Mouse (Mus musculus): ENCODE data around the gene Stat4. TPM values are rescaled to one million over a fixed set of nuclear protein-coding genes. Genes with fewer than 3 reads are reported as not detected.
A peak's percentile ranks its signal among the peaks of the same experiment; 100 is the strongest.
"Not testable (repeated sequence)": the region's sequence is repeated elsewhere in the genome, so short reads cannot be mapped to it uniquely, and the experiment has no call there.

Stat4 gene
- polyA plus RNA-seq, 1 experiment from 2014 or later, result 0.60 TPM

DNA sequence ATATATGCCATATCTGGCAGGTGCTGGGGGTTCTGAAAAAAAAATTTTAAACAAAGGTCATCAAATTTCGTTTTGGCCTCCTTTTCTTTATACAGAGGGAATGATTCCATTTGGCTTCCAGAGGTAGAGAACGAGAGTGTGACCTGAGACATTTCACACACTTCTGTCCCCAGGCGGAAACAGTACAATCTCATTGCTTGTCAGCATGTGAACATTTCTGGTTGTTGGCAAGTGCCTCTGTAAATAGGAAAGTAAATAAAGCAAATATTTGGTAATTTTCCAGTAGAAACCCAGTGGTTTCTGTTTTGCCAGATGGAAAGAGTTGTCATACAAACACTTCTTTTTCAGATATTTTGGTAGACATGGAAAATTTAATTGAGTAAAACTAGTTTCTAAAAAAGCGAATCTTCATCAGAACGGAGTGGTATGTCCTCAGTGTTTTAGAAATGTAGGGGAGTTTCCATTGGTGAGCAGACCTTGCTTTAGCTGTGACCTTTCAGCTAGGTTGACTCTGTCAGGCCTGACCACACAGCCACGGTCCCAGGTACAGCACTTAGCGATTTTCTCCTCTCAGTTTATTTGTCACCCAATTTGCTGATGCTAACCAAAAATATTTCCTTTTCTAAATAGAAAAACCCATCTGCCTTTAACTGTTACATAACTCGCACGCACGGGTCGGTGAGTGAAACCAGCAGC is 53.6 kb downstream of the Stat4 start:
- Histone ChIP-seq H3K9ac (ENCODE audit: low read depth, low read length) (no peak overlapping the region), H3K4me2 (ENCODE audit: low read length) (no peak overlapping the region), H3K4me1 (ENCODE audit: control insufficient read depth, insufficient read depth, low read length) (no peaks in the 10 kb centered on the region; the same call in 1 of the 2 replicates), H3K27ac (ENCODE audit: low read length) (no peak overlapping the region), H3K27me3 (ENCODE audit: control insufficient read depth, insufficient read depth, low read depth, low read length) (no peaks in the 10 kb centered on the region), H3K36me3 (ENCODE audit: control insufficient read depth, insufficient read depth, low read length) (no peaks in the 10 kb centered on the region), H3K9me3 (replicated peaks; ENCODE audit: control insufficient read depth, low read length, poor library complexity, severe bottlenecking) (no peaks in the 10 kb centered on the region), H3K4me3 (ENCODE audit: low read depth, low read length) (no peak overlapping the region)
- ATAC-seq, result no peak
- WGBS, result 87% methylated on average over 11 of the region's 11 CpGs

DNA sequence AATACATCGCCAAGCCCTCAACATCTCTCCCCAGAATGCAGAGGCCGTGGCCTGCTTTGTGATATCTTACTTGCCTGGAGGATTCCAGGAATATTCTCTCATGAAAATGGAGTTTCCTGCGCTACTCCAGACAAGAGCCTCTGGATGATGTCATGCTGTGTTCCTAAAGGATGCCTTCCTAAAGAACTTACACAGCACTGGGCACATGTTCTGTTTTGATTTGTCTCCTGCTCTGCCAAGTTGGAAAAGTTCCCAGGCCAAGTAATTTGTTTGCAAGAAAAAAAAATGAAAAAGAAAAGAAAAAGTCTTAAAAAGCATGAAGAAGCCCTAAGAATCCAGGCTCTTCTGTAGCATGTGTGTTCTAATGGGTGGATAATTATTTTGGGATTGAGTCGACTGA is 56.2 kb downstream of the Stat4 start:
- no peaks in the 10 kb centered on the region for H3K36me3 ChIP-seq (ENCODE audit: control insufficient read depth, insufficient read depth, low read length)
- 49% methylated on average over 4 of the region's 4 CpGs for WGBS
- no peaks in the 10 kb centered on the region for H3K9me3 ChIP-seq (replicated peaks; ENCODE audit: control insufficient read depth, low read length, poor library complexity, severe bottlenecking)
- no peak overlapping the region for H3K4me3 ChIP-seq (ENCODE audit: low read depth, low read length)
- no peak overlapping the region for H3K4me2 ChIP-seq (ENCODE audit: low read length)
- H3K9ac ChIP-seq (ENCODE audit: low read depth, low read length), result no peak overlapping the region
- H3K27ac ChIP-seq (ENCODE audit: low read length), result no peak overlapping the region
- ATAC-seq, result no peak
- H3K4me1 ChIP-seq (ENCODE audit: control insufficient read depth, insufficient read depth, low read length), result no peaks in the 10 kb centered on the region; the same call in 1 of the 2 replicates
- H3K27me3 ChIP-seq (ENCODE audit: control insufficient read depth, insufficient read depth, low read depth, low read length), result no peaks in the 10 kb centered on the region

DNA sequence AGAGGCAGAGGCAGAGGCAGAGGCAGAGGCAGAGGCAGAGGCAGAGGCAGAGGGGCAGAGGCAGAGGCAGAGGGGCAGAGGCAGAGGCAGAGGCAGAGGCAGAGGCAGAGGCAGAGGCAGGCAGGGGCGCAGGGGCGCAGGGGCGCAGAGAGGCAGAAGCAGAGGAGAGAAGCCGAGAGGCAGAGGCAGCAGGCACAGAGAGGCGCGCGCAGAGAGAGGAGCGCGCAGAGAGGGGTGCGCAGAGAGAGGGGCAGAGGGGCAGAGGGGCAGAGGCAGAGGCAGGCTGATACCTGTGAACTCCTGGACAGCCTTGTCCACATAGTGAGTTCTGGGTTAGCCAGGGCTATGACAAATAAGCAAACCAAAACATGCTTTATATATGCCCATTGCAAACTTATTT is 59.9 kb downstream of the Stat4 start:
- H3K4me3 ChIP-seq (ENCODE audit: low read depth, low read length); H3K9me3 ChIP-seq (replicated peaks; ENCODE audit: control insufficient read depth, low read length, poor library complexity, severe bottlenecking); ATAC-seq; H3K27ac ChIP-seq (ENCODE audit: low read length); H3K9ac ChIP-seq (ENCODE audit: low read depth, low read length); H3K36me3 ChIP-seq (ENCODE audit: control insufficient read depth, insufficient read depth, low read length); H3K4me1 ChIP-seq (ENCODE audit: control insufficient read depth, insufficient read depth, low read length); H3K27me3 ChIP-seq (ENCODE audit: control insufficient read depth, insufficient read depth, low read depth, low read length); H3K4me2 ChIP-seq (ENCODE audit: low read length): not testable (repeated sequence)
- 94% methylated on average over 8 of the region's 10 CpGs for WGBS

GRCm38 (mm10) chr1:52048711-52049110 is 61.8 kb downstream of the Stat4 start:
- Histone ChIP-seq H3K36me3 (ENCODE audit: control insufficient read depth, insufficient read depth, low read length) (no peaks in the 10 kb centered on the region), H3K9me3 (replicated peaks; ENCODE audit: control insufficient read depth, low read length, poor library complexity, severe bottlenecking) (no peaks in the 10 kb centered on the region), H3K4me1 (ENCODE audit: control insufficient read depth, insufficient read depth, low read length) (no peaks in the 10 kb centered on the region), H3K27me3 (ENCODE audit: control insufficient read depth, insufficient read depth, low read depth, low read length) (no peaks in the 10 kb centered on the region), H3K9ac (ENCODE audit: low read depth, low read length) (no peak overlapping the region), H3K27ac (ENCODE audit: low read length) (no peak overlapping the region), H3K4me3 (ENCODE audit: low read depth, low read length) (no peak overlapping the region), H3K4me2 (ENCODE audit: low read length) (no peak overlapping the region)
- ATAC-seq, result peak; percentile 60; the same call in 1 of the 2 replicates
- WGBS, result 45% methylated on average over 2 of the region's 2 CpGs

- H3K27me3 ChIP-seq (ENCODE audit: control insufficient read depth, insufficient read depth, low read depth, low read length), result no peaks in the 10 kb centered on the region
- H3K4me1 ChIP-seq (ENCODE audit: control insufficient read depth, insufficient read depth, low read length), result no peaks in the 10 kb centered on the region
- H3K9ac ChIP-seq (ENCODE audit: low read depth, low read length), result no peak overlapping the region
- no peak overlapping the region for H3K27ac ChIP-seq (ENCODE audit: low read length)
- no peaks in the 10 kb centered on the region for H3K36me3 ChIP-seq (ENCODE audit: control insufficient read depth, insufficient read depth, low read length)
- WGBS, result 93% methylated on average over 3 of the region's 3 CpGs
- no peak for ATAC-seq
- H3K4me2 ChIP-seq (ENCODE audit: low read length), result no peak overlapping the region
- no peaks in the 10 kb centered on the region for H3K9me3 ChIP-seq (replicated peaks; ENCODE audit: control insufficient read depth, low read length, poor library complexity, severe bottlenecking)
- H3K4me3 ChIP-seq (ENCODE audit: low read depth, low read length), result no peak overlapping the region
These were observed 62.9 kb downstream of the Stat4 start for GRCm38 (mm10) chr1:52049827-52050226.

DNA sequence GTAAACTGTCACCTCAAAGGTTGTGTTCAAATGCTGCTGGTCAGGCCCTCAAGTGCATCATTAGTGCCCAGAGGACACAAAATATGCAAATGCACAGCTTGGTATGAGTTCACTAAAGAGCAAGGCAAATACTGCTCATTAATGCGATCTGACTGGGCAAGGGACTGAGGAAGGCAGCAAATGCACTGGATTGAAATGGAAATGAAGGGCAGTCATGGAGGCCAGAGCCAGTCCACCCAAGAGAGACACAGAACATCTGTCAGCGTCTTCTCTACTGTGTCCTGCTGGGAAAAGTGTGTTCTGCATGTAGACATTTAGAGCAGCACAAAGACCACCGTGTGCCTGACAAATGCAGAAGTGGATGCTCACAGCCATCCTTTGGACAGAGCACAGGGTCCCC is 64.6 kb downstream of the Stat4 start:
- 25% methylated on average over 3 of the region's 3 CpGs for WGBS
- no peaks in the 10 kb centered on the region for H3K9me3 ChIP-seq (replicated peaks; ENCODE audit: control insufficient read depth, low read length, poor library complexity, severe bottlenecking)
- no peak overlapping the region for H3K27ac ChIP-seq (ENCODE audit: low read length)
- no peak for ATAC-seq
- no peaks in the 10 kb centered on the region for H3K4me1 ChIP-seq (ENCODE audit: control insufficient read depth, insufficient read depth, low read length)
- H3K4me2 ChIP-seq (ENCODE audit: low read length), result no peak overlapping the region
- H3K36me3 ChIP-seq (ENCODE audit: control insufficient read depth, insufficient read depth, low read length), result no peaks in the 10 kb centered on the region
- H3K27me3 ChIP-seq (ENCODE audit: control insufficient read depth, insufficient read depth, low read depth, low read length), result no peaks in the 10 kb centered on the region
- H3K9ac ChIP-seq (ENCODE audit: low read depth, low read length), result no peak overlapping the region
- no peak overlapping the region for H3K4me3 ChIP-seq (ENCODE audit: low read depth, low read length)

GRCm38 (mm10) chr1:52052910-52053309 is 66.0 kb downstream of the Stat4 start:
- H3K4me2 ChIP-seq (ENCODE audit: low read length), result no peak overlapping the region
- H3K27ac ChIP-seq (ENCODE audit: low read length), result no peak overlapping the region
- H3K9me3 ChIP-seq (replicated peaks; ENCODE audit: control insufficient read depth, low read length, poor library complexity, severe bottlenecking), result no peaks in the 10 kb centered on the region
- H3K27me3 ChIP-seq (ENCODE audit: control insufficient read depth, insufficient read depth, low read depth, low read length), result no peaks in the 10 kb centered on the region
- no peak overlapping the region for H3K9ac ChIP-seq (ENCODE audit: low read depth, low read length)
- 91% methylated on average over 9 of the region's 9 CpGs for WGBS
- no peaks in the 10 kb centered on the region for H3K4me1 ChIP-seq (ENCODE audit: control insufficient read depth, insufficient read depth, low read length)
- H3K4me3 ChIP-seq (ENCODE audit: low read depth, low read length), result no peak overlapping the region
- H3K36me3 ChIP-seq (ENCODE audit: control insufficient read depth, insufficient read depth, low read length), result no peaks in the 10 kb centered on the region
- ATAC-seq, result no peak

DNA sequence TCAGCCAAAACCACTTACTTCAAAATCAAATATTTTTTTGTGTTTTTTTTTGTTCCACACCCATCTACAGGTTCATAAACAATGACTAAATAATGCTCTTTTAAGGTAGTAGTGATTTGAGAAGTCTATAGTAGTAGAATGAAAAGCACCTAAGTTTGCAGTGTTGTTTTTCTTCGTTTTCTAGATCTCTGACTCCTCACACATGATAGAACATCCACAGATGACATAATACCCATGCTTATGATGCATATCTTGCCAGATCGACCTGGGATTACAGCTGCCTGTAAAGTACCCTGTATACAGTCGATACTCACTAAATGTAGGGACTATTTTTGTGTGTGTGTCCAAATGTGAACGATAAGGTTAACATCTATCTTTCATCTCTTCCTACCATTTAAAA is 69.0 kb downstream of the Stat4 start:
- no peaks in the 10 kb centered on the region for H3K9me3 ChIP-seq (replicated peaks; ENCODE audit: control insufficient read depth, low read length, poor library complexity, severe bottlenecking)
- H3K27me3 ChIP-seq (ENCODE audit: control insufficient read depth, insufficient read depth, low read depth, low read length), result no peaks in the 10 kb centered on the region
- H3K9ac ChIP-seq (ENCODE audit: low read depth, low read length), result no peak overlapping the region
- no peak overlapping the region for H3K4me2 ChIP-seq (ENCODE audit: low read length)
- no peaks in the 10 kb centered on the region for H3K36me3 ChIP-seq (ENCODE audit: control insufficient read depth, insufficient read depth, low read length)
- WGBS, result 85% methylated on average over 4 of the region's 4 CpGs
- H3K4me3 ChIP-seq (ENCODE audit: low read depth, low read length), result no peak overlapping the region
- no peak overlapping the region for H3K27ac ChIP-seq (ENCODE audit: low read length)
- H3K4me1 ChIP-seq (ENCODE audit: control insufficient read depth, insufficient read depth, low read length), result no peaks in the 10 kb centered on the region
- no peak for ATAC-seq

DNA sequence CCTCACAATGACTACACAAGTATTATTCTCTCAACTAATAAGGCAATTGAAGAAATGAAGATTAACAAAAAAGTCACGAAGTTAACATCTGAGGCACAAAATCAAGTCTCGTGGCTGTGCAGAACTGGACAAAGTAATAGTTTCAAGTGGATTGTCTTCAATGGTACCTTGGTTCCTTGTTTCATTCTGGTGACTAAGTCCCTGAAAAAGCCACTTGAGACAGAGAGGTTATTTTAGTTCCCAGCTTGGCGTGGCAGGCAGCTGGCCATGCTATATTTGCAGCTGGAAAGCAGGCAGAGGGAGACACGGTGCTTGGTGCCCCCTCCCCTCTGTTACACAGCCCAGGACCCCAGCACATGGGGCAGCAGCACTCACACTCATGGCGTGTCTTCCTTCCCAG is 70.2 kb downstream of the Stat4 start:
- H3K4me1 ChIP-seq (ENCODE audit: control insufficient read depth, insufficient read depth, low read length), result no peaks in the 10 kb centered on the region
- H3K27me3 ChIP-seq (ENCODE audit: control insufficient read depth, insufficient read depth, low read depth, low read length), result no peaks in the 10 kb centered on the region
- no peak overlapping the region for H3K4me3 ChIP-seq (ENCODE audit: low read depth, low read length)
- H3K9me3 ChIP-seq (replicated peaks; ENCODE audit: control insufficient read depth, low read length, poor library complexity, severe bottlenecking), result no peaks in the 10 kb centered on the region
- no peaks in the 10 kb centered on the region for H3K36me3 ChIP-seq (ENCODE audit: control insufficient read depth, insufficient read depth, low read length)
- H3K27ac ChIP-seq (ENCODE audit: low read length), result no peak overlapping the region
- 80% methylated on average over 5 of the region's 5 CpGs for WGBS
- no peak for ATAC-seq
- H3K4me2 ChIP-seq (ENCODE audit: low read length), result no peak overlapping the region
- no peak overlapping the region for H3K9ac ChIP-seq (ENCODE audit: low read depth, low read length)
